In the genomic region with DNA sequence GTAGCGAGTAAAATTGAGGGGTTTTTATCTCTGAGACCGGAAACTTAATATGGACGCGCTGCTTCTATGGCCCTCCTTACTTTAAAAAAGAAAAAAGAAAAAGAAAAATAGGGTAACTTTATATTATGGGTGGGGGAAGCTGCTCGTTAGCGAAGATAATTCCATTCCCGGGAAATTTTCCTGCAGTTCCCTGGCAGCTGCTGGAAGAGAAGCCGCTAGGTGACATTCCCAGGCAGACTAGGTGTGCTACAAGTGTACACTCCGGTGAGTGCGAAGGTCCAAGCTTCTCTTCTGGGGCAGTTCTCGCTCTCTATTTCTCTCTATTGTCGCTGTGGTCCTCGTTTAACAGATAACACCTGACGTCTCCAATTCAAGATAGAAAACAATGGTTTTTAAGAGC, we compare ENCODE assay signal across 8 mouse cellular contexts. TPM values are rescaled to one million over a fixed set of nuclear protein-coding genes. Genes with fewer than 3 reads are reported as not detected.
DNase-seq lines count a peak whose midpoint lies in the region; ATAC-seq and TF ChIP-seq lines count a peak whose summit lies in the region.

No protein-coding gene starts in this region.

- peak overlapping the region; percentile 63 for H3K4me3 ChIP-seq in liver, embryonic 11.5 days (ENCODE audit: low read depth, low read length)
- peak overlapping the region; percentile 56 for H3K4me3 ChIP-seq in forebrain, embryonic 13.5 days
- peak overlapping the region; percentile 81 for H3K4me3 ChIP-seq in limb, embryonic 14.5 days (replicated peaks; ENCODE audit: low read length)
- peak overlapping the region; percentile 35 for H3K4me3 ChIP-seq in olfactory bulb, adult 2 months (ENCODE audit: insufficient read depth, low read depth, low read length)

- TF ChIP-seq CTCF in olfactory bulb, adult 2 months (IDR thresholded peaks at IDR 0.05; ENCODE audit: insufficient read depth, low read depth, low read length), result no peak

- intact Hi-C loops in left cerebral cortex, postnatal 14 days (cut with DNase I), result no loop called here
- intact Hi-C loops in gastrocnemius, postnatal 36 days (cut with DNase I), result no loop called here

- 0 out of 2 replicates have a peak, but pooled peaks cover 2% of the 10 kb centered on the region for H3K9me3 ChIP-seq in liver, embryonic 11.5 days (ENCODE audit: control insufficient read depth, low read length)
- H3K9me3 ChIP-seq in forebrain, embryonic 13.5 days (replicated peaks), result no peaks in the 10 kb centered on the region
- H3K9me3 ChIP-seq in limb, embryonic 14.5 days (ENCODE audit: control insufficient read depth, low read length), result no peaks in the 10 kb centered on the region

- no peak overlapping the region for H3K9ac ChIP-seq in liver, embryonic 11.5 days (ENCODE audit: low read depth, low read length)
- peak overlapping the region; percentile 73 for H3K9ac ChIP-seq in forebrain, embryonic 13.5 days
- peak overlapping the region; percentile 76 for H3K9ac ChIP-seq in limb, embryonic 14.5 days (ENCODE audit: low read depth, low read length, severe bottlenecking)

- no peak for TF ChIP-seq POLR2A in limb, embryonic 14.5 days (IDR thresholded peaks at IDR 0.05; ENCODE audit: borderline replicate concordance, extremely low read depth, insufficient read depth, insufficient read length)
- TF ChIP-seq POLR2A in olfactory bulb, adult 2 months (IDR thresholded peaks at IDR 0.05; ENCODE audit: insufficient read depth, low read depth, low read length), result no peak

- peak overlapping the region; percentile 97 for H3K4me2 ChIP-seq in liver, embryonic 11.5 days
- peak overlapping the region; percentile 84 for H3K4me2 ChIP-seq in forebrain, embryonic 13.5 days
- H3K4me2 ChIP-seq in limb, embryonic 14.5 days (replicated peaks; ENCODE audit: low read depth, low read length, severe bottlenecking), result peak overlapping the region; percentile 63

- H3K27me3 ChIP-seq in liver, embryonic 11.5 days (replicated peaks; ENCODE audit: control insufficient read depth, insufficient read depth, low read length), result peaks cover 23% of the 10 kb centered on the region
- peaks cover 35% of the 10 kb centered on the region for H3K27me3 ChIP-seq in forebrain, embryonic 13.5 days
- H3K27me3 ChIP-seq in limb, embryonic 14.5 days (ENCODE audit: control insufficient read depth, insufficient read depth, low read length), result no peaks in the 10 kb centered on the region

- H3K27ac ChIP-seq in liver, embryonic 11.5 days (ENCODE audit: low read depth, low read length), result no peak overlapping the region
- H3K27ac ChIP-seq in forebrain, embryonic 13.5 days, result no peak overlapping the region
- no peak overlapping the region for H3K27ac ChIP-seq in limb, embryonic 14.5 days (replicated peaks; ENCODE audit: low read depth, low read length)
- H3K27ac ChIP-seq in olfactory bulb, adult 2 months (ENCODE audit: insufficient read depth, low read depth, low read length), result no peak overlapping the region

- H3K4me1 ChIP-seq in liver, embryonic 11.5 days (replicated peaks; ENCODE audit: control insufficient read depth, insufficient read depth, low read length), result no peaks in the 10 kb centered on the region; the same call in 1 of the 2 replicates
- H3K4me1 ChIP-seq in forebrain, embryonic 13.5 days, result peaks cover 21% of the 10 kb centered on the region
- H3K4me1 ChIP-seq in limb, embryonic 14.5 days (ENCODE audit: control insufficient read depth, insufficient read depth, low read length), result peaks cover 34% of the 10 kb centered on the region
- peaks cover 10% of the 10 kb centered on the region; the same call in 1 of the 2 replicates for H3K4me1 ChIP-seq in olfactory bulb, adult 2 months (ENCODE audit: control insufficient read depth, insufficient read depth, low read length)

- no peak for DNase-seq in liver, embryonic 11.5 days (ENCODE audit: low spot score)
- no peak for DNase-seq in liver
- no peak for DNase-seq in limb, embryonic 14.5 days (ENCODE audit: low spot score)
- no peak for DNase-seq in right cerebral cortex, postnatal 14 days
- DNase-seq in left cerebral cortex, postnatal 14 days (ENCODE audit: low spot score in 2 of 2), result no peak
- DNase-seq in gastrocnemius, postnatal 36 days, result no peak

- no peak for ATAC-seq in liver, embryonic 11.5 days (replicated peaks; ENCODE audit: low FRiP score)
- no peak for ATAC-seq in forebrain, embryonic 13.5 days
- ATAC-seq in limb, embryonic 14.5 days (ENCODE audit: low FRiP score, low read depth), result no peak

- 7% methylated on average over 14 of the region's 14 CpGs for whole genome bisulfite sequencing in liver, embryonic 11.5 days
- WGBS in forebrain, embryonic 13.5 days, result 5% methylated on average over 14 of the region's 14 CpGs
- 3% methylated on average over 14 of the region's 14 CpGs for WGBS in limb, embryonic 14.5 days
- WGBS in olfactory bulb, adult 2 months, result 12% methylated on average over 14 of the region's 14 CpGs

- no peaks in the 10 kb centered on the region for H3K36me3 ChIP-seq in liver, embryonic 11.5 days (ENCODE audit: control insufficient read depth, insufficient read depth, low read length)
- no peaks in the 10 kb centered on the region for H3K36me3 ChIP-seq in forebrain, embryonic 13.5 days (ENCODE audit: poor library complexity, severe bottlenecking)
- H3K36me3 ChIP-seq in limb, embryonic 14.5 days (ENCODE audit: control insufficient read depth, insufficient read depth, low read length), result peaks cover 5% of the 10 kb centered on the region; the same call in 1 of the 2 replicates

RNA-seq across cellular contexts. Expression of gene Tiam2, which starts 1.0 kb away (rescaled TPM):
- 2.7 and 2.8 TPM in 2 replicates for polyA plus RNA-seq in liver, embryonic 11.5 days (2014; fragmentation: Nextera tagmentation; extraction: Ambion mirVana)
- 37.2 and 51.0 TPM in 2 replicates for polyA plus RNA-seq in forebrain, embryonic 13.5 days (2015; fragmentation: Nextera tagmentation; extraction: Ambion mirVana)
- 22.3 and 25.9 TPM in 2 replicates for polyA plus RNA-seq in limb, embryonic 14.5 days (2012; rRNA removed)
- 21.1 and 25.6 TPM in 2 replicates for polyA plus RNA-seq in limb, embryonic 14.5 days (2014; fragmentation: Nextera tagmentation; extraction: Ambion mirVana)
- 254 TPM in 1 of 2 replicates, not detected in the other for polyA plus RNA-seq in olfactory bulb, adult 2 months (2012; ENCODE audit: insufficient read depth, insufficient read length, low replicate concordance, missing spikeins)
- total RNA-seq in left cerebral cortex, postnatal 14 days (2021), result 10 to 100 TPM; 78.4 to 86.5 TPM
- 1 to 10 TPM; 3.0 TPM for total RNA-seq in gastrocnemius, postnatal 36 days (2021)
